Mouse (Mus musculus) erythroblast, embryonic 14.5 days (primary cell): ENCODE data around the gene S1pr3. TPM values are rescaled to one million over a fixed set of nuclear protein-coding genes. Genes with fewer than 3 reads are reported as not detected.

ENCODE experiments used
- H3K27me3 ChIP-seq: 2 replicates; pipeline ENCODE4 v1.6.1; 2012; ENCODE audit warnings: inconsistent platforms; ENCODE audit not compliant: control insufficient read depth
- H3K36me3 ChIP-seq: 2 replicates; pipeline ENCODE4 v1.6.1; 2012; ENCODE audit warnings: mild to moderate bottlenecking, inconsistent platforms; ENCODE audit not compliant: control insufficient read depth
- H3K4me1 ChIP-seq: 2 replicates; pipeline ENCODE4 v1.6.1; 2012; ENCODE audit warnings: inconsistent platforms; ENCODE audit not compliant: control insufficient read depth
- H3K4me3 ChIP-seq: replicated peaks from 2 replicates; pipeline ENCODE3; 2012; ENCODE audit warnings: moderate library complexity, mild to moderate bottlenecking, inconsistent platforms
- H3K9me3 ChIP-seq: 2 replicates; pipeline ENCODE4 v1.6.1; 2012; ENCODE audit warnings: low read length, inconsistent platforms, mixed read lengths; ENCODE audit not compliant: control insufficient read depth
- GATA1 ChIP-seq: IDR thresholded peaks from 2 replicates; pipeline ENCODE4 v1.6.1; 2012; ENCODE audit warnings: low read length, inconsistent platforms, mixed read lengths
- TAL1 ChIP-seq: IDR thresholded peaks from 3 replicates; pipeline ENCODE4 v1.6.1; 2012; ENCODE audit warnings: low read length, inconsistent platforms, mixed read lengths
- polyA plus RNA-seq: library from polyadenylated mRNA; stranded (reverse); fragments of >175 nt; gene quantifications from 2 replicates; pipeline ENCODE4 v1.2.3, GENCODE M21; 2012

Gene S1pr3
- polyA plus RNA-seq, 1 experiment, result 0.02 TPM

DNA sequence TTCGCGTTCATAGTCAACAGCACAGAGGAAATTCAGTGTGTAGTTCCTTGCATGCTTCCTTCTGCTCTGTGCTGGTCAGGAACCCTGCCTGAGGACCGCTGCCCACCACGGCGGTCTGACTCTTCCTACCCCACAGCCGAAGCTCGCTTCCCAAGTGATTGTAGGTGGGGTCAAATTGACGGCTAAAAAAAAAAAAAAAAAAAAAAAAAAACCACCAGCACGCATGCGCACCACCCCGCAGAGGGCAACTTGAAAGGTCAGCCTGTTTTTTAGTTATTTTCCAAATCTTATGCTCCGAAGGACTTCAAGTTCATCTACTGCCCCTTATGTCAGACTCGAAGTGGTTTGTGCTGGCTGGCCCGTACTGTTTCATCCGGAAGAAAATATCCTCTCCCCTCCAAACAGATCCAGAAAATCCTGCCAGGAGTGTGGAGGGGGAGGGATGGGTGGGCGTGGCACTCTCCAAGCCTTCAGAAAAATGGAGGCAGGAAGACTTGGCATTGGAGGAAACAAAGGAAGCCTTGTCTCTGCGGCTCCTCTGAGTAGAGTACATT, 60.3 kb downstream of the S1pr3 start:
- Histone ChIP-seq H3K36me3 (no peaks in the 10 kb centered on the region), H3K4me3 (no peak overlapping the region), H3K27me3 (no peaks in the 10 kb centered on the region), H3K9me3 (no peaks in the 10 kb centered on the region), H3K4me1 (no peaks in the 10 kb centered on the region)
- TF ChIP-seq TAL1, result no peak
- TF ChIP-seq GATA1, result no peak

Other genes with a start within 250 kb of the S1pr3 start
- not detected in 2 replicates for gene Nxnl2, start 237.6 kb upstream of the S1pr3 start, polyA plus RNA-seq
- not detected in 2 replicates for gene Shc3, start 160.8 kb downstream of the S1pr3 start, polyA plus RNA-seq
- gene Cks2, start 236.6 kb downstream of the S1pr3 start, polyA plus RNA-seq, result 22.5 and 45.8 TPM in 2 replicates
- gene Secisbp2, start 243.1 kb downstream of the S1pr3 start, polyA plus RNA-seq, result 2.3 and 2.4 TPM in 2 replicates